Comparison of ENCODE assay signal across 11 mouse cellular contexts in genomic region chr1:86032273-86032987, GRCm38 (mm10). TPM values are rescaled to one million over a fixed set of nuclear protein-coding genes. Genes with fewer than 3 reads are reported as not detected.
DNase-seq lines count a peak whose midpoint lies in the region; ATAC-seq lines count a peak whose summit lies in the region.
"Had no signal": no experiment of that assay in that cellular context is flagged by ENCODE, and none has a peak within 500 bp of the region (broad histone marks: within the 10 kb centered on the region; RNA-seq: fewer than 3 reads in every experiment).

No protein-coding gene starts in this region.

- peak; percentile 95 for ATAC-seq in forebrain, embryonic 16.5 days
- no peak for ATAC-seq in heart, embryonic 11.5 days (replicated peaks; ENCODE audit: insufficient number of reproducible peaks, low FRiP score, low TSS enrichment)

- no peak overlapping the region for H3K4me2 ChIP-seq in forebrain, embryonic 16.5 days (ENCODE audit: low read length)
- no peak overlapping the region for H3K4me2 ChIP-seq in heart, embryonic 11.5 days

- DNase-seq in layer of hippocampus, adult 11-12 months (ENCODE audit: low spot score): peak; percentile 66
- DNase-seq in layer of hippocampus, adult 9-10 months (ENCODE audit: low spot score): no peak
- DNase-seq in left cerebral cortex, postnatal 14 days (ENCODE audit: low spot score in 2 of 2): peak; percentile 67 to 79
- peak; percentile 59 to 80 for DNase-seq in right cerebral cortex, postnatal 36 days (ENCODE audit: low spot score in 2 of 2)
- DNase-seq in lung, postnatal 4 days: no peak
- DNase-seq in ovary, postnatal 36 days (ENCODE audit: low spot score): no peak

- H3K4me3 ChIP-seq in forebrain, embryonic 16.5 days (replicated peaks; ENCODE audit: low read length): no peak overlapping the region
- H3K4me3 ChIP-seq in heart, embryonic 11.5 days (ENCODE audit: low read depth, low read length): no peak overlapping the region

- H3K9me3 ChIP-seq in forebrain, embryonic 16.5 days (ENCODE audit: control insufficient read depth, low read length): no peaks in the 10 kb centered on the region
- no peaks in the 10 kb centered on the region for H3K9me3 ChIP-seq in heart, embryonic 11.5 days (replicated peaks; ENCODE audit: control insufficient read depth, low read length)
- H3K9me3 ChIP-seq: G1E had no signal

- no peaks in the 10 kb centered on the region for H3K36me3 ChIP-seq in forebrain, embryonic 16.5 days (ENCODE audit: control insufficient read depth, insufficient read depth)
- no peaks in the 10 kb centered on the region for H3K36me3 ChIP-seq in heart, embryonic 11.5 days (ENCODE audit: control insufficient read depth, insufficient read depth, low read length)
- H3K36me3 ChIP-seq: G1E had no signal

- H3K27me3 ChIP-seq in forebrain, embryonic 16.5 days (replicated peaks; ENCODE audit: control insufficient read depth, insufficient read depth, low read length): no peaks in the 10 kb centered on the region
- H3K27me3 ChIP-seq in heart, embryonic 11.5 days (ENCODE audit: control insufficient read depth, insufficient read depth, low read length): no peaks in the 10 kb centered on the region

- peak overlapping the region; percentile 76 for H3K27ac ChIP-seq in forebrain, embryonic 16.5 days (ENCODE audit: low read length)
- no peak overlapping the region for H3K27ac ChIP-seq in heart, embryonic 11.5 days (ENCODE audit: low read depth, low read length)
- H3K27ac ChIP-seq: kidney, postnatal 0 days had no signal

- intact Hi-C loops in left cerebral cortex, postnatal 14 days (cut with DNase I): no loop called here

- no peak overlapping the region for H3K9ac ChIP-seq in forebrain, embryonic 16.5 days (replicated peaks; ENCODE audit: low read depth, low read length)
- H3K9ac ChIP-seq in heart, embryonic 11.5 days (ENCODE audit: low read depth, low read length): no peak overlapping the region

- 8% methylated on average over 11 of the region's 11 CpGs for WGBS in forebrain, embryonic 16.5 days
- WGBS in heart, embryonic 11.5 days (ENCODE audit: insufficient replicate concordance): 24% methylated on average over 11 of the region's 11 CpGs

- peaks cover 8% of the 10 kb centered on the region for H3K4me1 ChIP-seq in forebrain, embryonic 16.5 days (replicated peaks; ENCODE audit: control insufficient read depth, insufficient read depth, low read length)
- no peaks in the 10 kb centered on the region for H3K4me1 ChIP-seq in heart, embryonic 11.5 days (ENCODE audit: control insufficient read depth, insufficient read depth, low read length)

RNA-seq across cellular contexts. Expression of gene 2810459M11Rik, which starts 13.2 kb away (rescaled TPM):
- polyA plus RNA-seq in forebrain, embryonic 16.5 days (2015; fragmentation: Nextera tagmentation; extraction: Ambion mirVana): 9.2 and 9.6 TPM in 2 replicates
- 1 to 10 TPM; 5.2 to 7.5 TPM for total RNA-seq in left cerebral cortex, postnatal 14 days (2021)
- polyA plus RNA-seq in heart, embryonic 11.5 days (2014; fragmentation: Nextera tagmentation; extraction: Ambion mirVana): 0.35 and 0.74 TPM in 2 replicates
- total RNA-seq: neutrophil, adult 5-6 weeks had no signal
- polyA plus RNA-seq: G1E had no signal

RNA-seq across cellular contexts. Expression of gene Spata3, which starts 15.8 kb away (rescaled TPM):
- polyA plus RNA-seq in forebrain, embryonic 16.5 days (2015; fragmentation: Nextera tagmentation; extraction: Ambion mirVana): 0.43 and 1.0 TPM in 2 replicates
- total RNA-seq in left cerebral cortex, postnatal 14 days (2021): under 1 TPM; 0.46 to 0.47 TPM
- polyA plus RNA-seq in heart, embryonic 11.5 days (2014; fragmentation: Nextera tagmentation; extraction: Ambion mirVana): not detected in 2 replicates
- total RNA-seq: G1E; neutrophil, adult 5-6 weeks had no signal
- polyA plus RNA-seq: G1E had no signal

RNA-seq across cellular contexts. Expression of gene Psmd1, which starts 31.8 kb away (rescaled TPM):
- 191 and 196 TPM in 2 replicates for polyA plus RNA-seq in forebrain, embryonic 16.5 days (2015; fragmentation: Nextera tagmentation; extraction: Ambion mirVana)
- total RNA-seq in left cerebral cortex, postnatal 14 days (2021): 100 to 1,000 TPM; 110 to 112 TPM
- polyA plus RNA-seq in heart, embryonic 11.5 days (2014; fragmentation: Nextera tagmentation; extraction: Ambion mirVana): 158 and 176 TPM in 2 replicates

Comparison
In these comparisons a context has a peak if more than half of its experiments do, and no peak if none do; other contexts are left out.
1. DNase-seq: peak in layer of hippocampus, adult 11-12 months (single experiment), left cerebral cortex, postnatal 14 days (2 of 2) and right cerebral cortex, postnatal 36 days (2 of 2); none in layer of hippocampus, adult 9-10 months (single experiment), lung, postnatal 4 days (0 of 2) and ovary, postnatal 36 days (single experiment).